Mouse (Mus musculus): Measurements from ENCODE around the gene Ccdc6. TPM values are rescaled to one million over a fixed set of nuclear protein-coding genes. Genes with fewer than 3 reads are reported as not detected.

Ccdc6 gene
- 10 to 100 TPM; 49.7 to 63.4 (median 59.8) TPM for total RNA-seq (2022)

DNA sequence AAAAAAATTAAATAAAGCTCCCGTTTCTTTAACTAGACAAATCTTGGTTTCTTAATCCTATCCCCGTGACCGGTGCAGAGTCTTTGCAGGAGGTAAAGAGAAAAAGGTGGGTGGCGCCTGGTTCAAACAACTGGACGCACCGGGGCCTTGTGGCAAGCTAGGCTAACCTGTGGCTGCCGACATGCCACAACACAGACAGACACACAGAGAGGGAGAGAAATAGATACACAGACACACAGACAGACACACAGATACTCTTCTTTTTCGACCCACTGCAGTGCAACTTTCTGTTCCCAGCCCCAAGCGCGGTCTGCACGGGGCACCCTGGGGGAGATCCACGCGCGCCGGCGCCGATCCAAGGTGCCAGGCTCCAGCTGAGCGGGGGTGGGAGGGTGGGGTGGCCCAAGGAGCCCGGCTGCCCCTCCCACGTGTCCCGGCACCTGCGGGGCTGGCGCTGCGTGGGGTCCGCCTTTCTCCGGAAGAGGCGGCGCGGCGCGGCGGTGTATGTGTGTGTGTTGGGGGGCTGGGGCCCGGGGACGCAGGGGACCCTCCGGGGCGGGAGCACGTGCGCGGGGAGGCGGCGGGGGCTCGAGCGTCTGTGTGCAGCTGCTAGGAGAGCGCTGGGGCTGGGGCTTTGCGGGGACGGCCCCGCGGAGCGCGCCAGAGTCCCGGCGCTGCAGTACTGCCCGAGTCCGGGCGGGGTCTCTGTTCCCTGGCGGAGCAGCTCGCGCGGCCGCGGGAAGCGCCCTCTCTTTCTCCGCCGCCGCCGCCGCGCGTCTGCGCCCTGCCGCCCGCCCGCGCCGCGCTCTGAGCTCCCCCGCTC, at the start of gene Ccdc6:
Gene Ccdc6 (plus strand): TSS at position 756 of the 823 bp plus-strand sequence.
- peak; percentile 72 for DNase-seq

DNA sequence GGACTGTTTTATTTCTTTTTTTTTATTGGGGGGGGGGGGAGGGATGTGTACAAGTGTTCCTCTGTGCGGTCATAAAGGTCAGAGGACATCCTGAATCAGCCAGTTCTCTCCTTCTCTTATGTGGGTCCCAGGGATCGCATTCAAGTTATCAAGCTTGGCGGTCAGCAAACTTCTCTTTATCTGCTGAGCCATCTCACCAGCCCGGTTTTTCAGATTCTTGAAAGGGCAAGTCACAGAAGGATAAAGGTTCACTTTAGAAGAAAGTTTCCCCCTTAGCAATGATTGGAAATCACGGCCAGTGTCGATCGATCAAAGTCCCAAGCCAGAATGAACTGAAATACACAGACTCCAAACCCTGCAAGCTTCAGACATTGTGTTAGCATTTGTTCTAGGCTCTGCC, 47.1 kb upstream of the Ccdc6 start:
- DNase-seq = no peak

DNA sequence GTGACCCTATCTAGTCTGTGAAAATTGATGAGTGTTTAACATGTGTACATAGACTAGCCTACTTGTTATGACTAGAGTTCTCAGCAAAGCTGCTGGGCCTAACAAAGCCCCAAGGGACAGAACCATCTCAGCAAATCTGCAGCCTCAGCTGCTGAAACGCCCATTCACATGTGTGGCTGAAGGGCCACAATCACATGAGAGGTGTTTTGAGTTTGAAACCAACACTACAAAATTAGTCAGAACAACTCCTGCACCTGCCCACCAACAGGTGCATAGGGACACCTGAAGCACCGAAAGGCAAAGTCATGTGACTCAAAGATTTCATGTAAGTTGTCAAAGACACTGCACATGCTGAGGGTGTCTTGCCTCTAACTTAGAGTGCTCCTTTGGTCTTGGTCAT, 41.6 kb upstream of the Ccdc6 start:
- no peak for DNase-seq

DNA sequence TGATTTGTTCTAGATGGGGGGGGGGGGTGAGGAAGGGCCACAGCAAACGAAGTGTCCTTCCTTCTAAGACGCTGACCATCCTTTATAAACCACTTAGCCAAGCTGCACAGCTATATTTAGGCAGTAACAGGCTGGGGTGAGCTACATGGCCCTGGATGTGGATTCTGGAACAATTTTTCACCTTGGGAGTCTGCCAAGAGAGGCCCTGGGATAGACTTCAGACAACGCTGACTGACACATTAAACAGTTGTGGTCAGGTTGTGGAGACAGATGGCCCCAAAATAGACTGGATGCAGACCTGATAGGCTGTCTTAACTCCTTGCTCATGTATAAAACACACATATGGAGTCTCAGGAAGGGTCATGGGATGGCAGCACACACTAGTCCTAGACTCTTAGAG, 39.9 kb upstream of the Ccdc6 start:
- DNase-seq = peak; percentile 65

DNA sequence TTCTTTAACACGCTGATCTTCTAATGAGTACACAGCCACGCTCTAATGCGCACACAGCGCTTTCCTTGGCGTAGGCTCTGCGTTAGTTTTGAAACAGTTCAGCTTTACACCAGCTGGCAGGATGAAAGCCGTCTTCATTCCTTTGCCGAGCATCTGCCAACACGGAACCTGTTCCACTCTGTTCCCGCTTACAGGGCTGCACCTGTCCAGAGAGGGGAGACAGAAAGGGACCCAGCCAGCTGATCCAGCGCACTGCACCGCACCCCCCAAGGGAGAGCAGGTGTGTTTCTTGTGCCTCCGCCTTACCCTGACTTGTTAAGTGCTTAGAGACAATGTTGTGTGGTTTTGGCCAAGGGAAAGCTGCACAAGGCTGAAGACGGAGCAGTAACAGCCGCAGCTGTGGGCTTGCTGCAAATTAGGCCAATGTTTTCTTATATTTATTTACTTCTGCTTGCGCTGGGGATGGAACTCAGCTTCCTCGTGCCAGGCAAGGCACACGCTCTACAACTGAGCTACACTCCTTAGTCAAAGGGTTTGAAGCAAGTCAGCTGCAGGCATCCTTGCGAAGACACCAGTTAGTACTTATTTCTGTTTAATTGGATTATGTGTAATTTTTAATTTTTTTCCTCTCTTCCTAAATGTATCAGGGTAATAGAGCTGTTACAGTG, 36.8 kb upstream of the Ccdc6 start:
- DNase-seq = no peak

DNA sequence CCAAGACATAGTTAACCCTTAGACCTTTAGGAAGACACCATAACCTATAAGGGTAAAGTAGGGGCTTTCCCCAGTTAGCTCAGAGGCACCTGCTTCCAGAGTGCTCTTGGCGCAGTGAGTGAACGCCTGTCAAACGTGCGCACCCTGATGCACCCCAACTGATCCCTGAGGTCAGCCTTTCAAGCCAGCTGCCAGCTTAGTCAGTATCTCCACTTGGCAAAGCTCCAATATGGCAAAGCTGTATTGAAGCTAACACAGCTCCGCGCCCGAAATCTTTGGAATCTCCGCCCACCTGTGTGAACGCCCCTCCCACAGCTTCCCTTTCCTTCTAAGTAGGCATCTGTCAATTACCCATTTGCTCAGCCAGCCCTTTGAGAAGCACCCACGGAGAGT, 36.2 kb upstream of the Ccdc6 start:
- no peak for DNase-seq

DNA sequence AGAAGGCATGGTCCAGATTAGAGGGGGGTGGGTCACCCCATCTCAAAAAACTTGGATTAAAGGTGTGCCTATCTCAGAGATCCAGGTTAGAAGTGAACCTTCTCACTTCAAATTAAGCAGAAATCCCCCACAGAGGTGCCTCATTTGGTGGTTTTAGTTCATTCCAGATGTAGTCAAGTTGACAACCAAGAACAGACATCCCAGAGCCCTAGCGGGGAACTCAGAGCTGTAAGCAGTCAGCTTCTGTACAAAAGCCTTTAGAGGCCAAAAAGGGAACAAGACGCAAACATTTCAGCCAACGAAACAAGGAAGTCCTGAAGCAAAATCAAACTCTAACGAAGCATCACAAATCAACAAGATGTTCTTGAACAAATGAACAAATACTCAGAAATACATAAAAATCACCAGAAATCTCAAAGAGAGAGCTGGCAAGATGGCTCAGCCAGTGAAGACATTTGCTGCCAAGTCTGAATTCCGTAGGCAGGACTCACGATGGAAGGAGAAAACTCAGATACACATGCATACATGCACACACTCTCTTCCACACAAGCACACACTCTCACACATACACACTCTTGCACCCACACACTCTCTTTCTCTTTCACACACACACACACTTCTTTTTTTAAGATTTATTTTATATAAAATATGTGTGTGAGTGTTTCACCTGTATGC, 32.9 kb upstream of the Ccdc6 start:
- DNase-seq = no peak

DNA sequence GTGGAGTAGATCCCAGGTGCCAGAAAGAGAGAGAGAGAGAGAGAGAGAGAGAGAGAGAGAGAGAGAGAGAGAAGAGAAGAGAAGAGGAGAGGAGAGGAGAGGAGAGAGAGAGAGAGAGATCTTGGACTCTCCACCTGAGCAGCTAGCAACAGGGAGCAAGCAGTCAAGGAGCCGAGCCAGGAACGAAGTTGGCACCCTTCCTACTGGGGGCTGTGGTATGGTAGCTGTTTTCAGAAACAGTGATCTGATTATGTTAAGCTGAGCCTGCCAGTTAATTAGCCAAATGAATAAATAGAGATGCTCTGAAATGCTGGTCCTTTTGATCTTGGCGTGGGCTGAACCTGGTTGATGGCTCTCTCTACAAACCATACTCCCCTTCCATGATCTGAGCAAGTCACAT, 31.7 kb upstream of the Ccdc6 start:
- DNase-seq = no peak

DNA sequence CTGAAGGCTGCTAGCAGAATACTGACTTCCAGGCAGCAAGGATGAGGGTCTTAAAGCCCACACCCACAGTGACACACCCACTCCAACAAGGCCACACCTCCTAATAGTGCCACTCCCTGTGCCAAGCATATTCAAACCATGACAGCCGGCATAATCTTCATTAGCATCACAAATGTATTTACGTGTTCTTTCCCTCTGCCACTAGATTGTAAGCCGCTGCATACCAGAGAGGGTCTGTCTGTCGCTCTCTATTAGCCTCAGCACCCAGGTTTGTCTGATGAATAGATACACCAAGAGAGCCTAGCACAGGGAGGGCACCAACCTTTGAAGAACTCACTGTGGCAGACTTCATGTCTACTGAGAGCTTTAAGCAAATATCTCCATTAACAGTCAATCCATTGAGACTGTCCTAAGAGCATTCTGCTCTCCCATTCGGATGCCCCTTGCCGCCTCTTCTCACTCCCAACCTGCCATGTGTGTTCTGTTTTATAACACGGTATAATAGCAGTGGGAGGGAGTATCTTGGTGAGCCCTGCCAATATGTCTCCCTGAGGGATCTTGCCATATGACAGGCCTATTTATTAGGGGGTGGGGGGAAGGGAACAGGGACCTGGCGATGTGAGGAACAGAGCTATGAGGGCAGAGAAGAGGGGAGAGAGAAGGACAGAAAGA, 30.3 kb upstream of the Ccdc6 start:
- no peak for DNase-seq

DNA sequence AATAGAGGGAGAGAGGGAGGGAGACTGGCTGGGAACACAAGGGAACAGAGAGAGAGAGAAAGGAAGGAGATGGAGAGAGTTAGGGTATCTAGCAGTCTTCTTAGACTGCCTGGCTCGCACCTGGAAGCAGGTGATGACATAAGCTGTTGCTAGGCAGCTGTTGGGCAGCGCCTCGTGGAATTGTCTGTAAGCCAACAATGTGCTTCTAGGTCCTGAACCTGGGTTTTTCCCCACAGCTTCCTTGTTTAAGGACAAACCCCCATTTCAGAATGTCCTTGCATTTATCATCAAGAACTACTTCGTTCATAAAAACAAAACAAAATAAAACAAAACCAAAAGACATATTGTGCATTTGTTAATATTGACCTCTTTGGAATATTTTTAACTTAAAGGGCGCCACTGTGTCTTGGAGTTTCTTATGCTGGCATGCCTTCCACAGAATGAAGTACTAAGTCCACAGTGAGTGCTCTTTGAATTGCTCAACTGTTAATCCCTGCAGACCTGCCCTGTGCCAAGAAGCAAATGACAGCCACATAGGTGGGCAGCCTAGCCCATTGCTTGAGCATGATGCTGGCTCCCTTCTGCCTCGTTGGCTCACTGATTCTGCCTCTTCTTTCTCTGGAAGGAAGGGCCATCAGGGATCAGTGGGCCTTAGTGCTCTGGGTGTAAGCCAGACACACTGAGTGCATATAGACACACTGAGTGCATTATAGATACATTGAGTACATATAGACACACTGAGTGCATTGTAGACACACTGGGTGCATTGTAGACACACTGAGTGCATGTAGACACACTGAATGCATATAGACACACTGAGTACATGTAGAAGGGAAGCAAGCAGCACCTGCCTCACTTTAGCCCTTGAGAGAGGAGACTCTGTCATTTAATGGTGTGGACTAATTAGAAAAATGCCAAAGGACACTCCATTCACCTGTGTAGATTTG, 29.5 kb upstream of the Ccdc6 start:
- DNase-seq = no peak

DNA sequence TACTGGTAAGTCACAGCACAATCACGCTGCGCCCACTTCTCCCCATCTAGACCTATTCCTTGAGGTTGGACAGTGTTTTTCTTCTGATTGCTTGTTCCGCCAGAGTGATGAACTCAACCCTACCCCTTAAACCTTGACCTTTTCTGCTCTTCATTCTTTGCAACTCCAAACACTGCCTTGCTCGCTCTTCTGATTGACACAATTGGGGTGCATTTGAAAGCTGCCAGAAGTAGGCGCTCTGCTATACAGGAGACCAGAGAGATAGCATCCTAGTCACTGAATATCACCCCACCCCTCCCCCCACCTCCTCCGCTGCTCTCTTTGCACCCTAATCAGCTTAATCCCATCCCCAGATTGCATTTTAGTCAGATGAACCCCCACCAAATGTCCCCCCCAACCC, 27.6 kb upstream of the Ccdc6 start:
- DNase-seq = no peak

DNA sequence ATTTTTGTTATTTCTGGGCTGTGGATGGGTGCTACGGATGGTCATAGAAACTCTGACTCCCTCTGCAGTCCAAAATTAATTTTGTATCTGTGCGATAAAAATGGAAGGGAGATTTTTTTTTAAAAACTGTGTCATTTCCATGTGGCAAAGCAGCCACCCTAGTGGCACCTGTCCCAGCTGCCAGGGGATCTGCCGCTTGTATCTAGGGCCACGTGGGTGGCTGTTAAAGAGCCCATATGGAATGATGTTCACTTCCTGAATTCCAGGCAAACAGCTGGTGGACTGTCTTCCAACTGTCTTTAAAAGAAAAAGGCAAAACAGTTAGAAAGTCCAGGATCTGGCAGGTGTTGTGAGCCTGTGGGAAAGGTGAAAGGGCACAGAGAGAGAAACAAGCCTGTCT, 25.6 kb upstream of the Ccdc6 start:
- no peak for DNase-seq

DNA sequence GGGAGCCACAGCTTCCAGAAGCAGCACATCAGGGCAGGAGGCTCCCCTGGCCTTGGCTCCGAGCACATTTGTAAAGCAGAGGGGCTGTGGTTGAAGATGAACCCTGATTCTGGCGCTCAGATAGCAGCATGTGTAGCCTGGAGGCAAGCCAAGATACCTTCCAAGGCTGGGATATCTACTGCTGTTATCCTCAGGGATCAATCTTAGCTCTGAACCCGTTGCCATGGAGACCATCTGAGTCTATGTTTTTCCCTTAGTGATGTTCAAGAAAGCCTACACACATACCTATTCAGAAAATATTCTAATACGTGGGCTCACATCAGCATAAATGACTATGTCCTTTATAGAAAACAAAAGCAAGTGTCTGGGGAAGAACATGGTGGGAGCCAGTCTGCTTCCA, 19.5 kb upstream of the Ccdc6 start:
- DNase-seq = no peak

DNA sequence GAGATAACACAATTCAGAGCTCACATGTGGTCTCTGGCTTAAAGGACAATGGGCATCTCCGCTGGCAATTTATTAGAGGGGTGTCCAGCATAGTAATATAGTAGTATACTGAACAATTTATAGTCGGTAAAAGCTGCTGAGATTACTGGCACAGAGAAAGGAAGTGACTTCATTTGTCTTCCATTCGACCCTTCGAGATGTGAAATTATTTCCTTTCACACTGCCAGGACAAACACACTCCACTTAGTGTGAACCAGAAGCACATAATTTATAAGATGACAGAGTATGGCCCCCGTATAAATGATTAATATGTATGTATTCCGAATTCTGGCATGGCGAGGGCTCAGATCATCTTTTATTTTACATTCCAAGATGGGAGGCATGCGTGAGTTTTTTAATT, 16.0 kb upstream of the Ccdc6 start:
- DNase-seq = no peak

DNA sequence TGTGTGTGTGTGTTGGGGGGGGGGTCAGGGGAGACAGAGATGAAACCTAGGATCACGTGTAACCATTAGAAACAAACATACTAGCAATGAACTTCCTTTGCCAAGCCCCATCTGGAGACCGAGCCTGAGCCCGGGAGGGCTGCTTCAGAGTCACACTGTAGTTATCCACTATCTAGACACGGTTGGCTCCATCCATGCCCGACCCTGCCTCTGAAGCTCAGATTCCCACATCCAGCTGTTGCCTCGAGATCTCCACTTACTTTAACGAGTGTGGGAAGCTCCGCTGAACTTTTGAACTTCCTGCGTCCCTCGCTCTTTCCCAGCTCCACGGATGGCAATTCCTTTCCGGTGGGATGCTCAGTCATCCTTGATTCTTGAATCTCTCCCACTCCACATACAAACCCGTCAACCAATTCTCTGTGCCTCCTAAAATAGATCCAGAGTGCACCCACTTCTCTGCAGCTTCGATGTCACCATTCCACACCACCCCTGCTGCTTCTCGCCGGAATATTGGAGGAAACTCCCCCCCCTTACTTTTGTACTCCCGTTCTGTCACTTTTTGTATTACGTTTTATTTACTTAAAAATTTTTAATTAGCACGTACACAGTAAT, 15.3 kb upstream of the Ccdc6 start:
- DNase-seq = no peak

DNA sequence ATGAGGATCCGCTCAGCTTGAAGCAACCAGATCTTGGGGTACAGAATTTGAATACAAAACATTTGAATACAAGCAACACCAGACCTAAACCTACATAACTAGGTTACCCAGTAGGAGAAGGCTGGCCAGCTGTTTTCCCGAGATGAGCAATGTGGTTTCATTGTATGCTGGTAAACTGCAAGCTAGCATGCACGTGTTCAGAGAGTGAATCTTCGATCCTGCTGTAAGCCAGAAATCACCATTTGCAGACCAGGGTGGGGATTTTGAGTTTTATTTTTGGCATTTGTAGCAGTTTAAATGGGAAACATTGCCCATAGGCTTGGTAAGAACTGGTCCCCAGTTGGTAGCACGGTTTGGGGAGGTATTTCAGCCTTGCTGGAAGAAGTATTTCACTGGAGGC, 13.7 kb upstream of the Ccdc6 start:
- no peak for DNase-seq

DNA sequence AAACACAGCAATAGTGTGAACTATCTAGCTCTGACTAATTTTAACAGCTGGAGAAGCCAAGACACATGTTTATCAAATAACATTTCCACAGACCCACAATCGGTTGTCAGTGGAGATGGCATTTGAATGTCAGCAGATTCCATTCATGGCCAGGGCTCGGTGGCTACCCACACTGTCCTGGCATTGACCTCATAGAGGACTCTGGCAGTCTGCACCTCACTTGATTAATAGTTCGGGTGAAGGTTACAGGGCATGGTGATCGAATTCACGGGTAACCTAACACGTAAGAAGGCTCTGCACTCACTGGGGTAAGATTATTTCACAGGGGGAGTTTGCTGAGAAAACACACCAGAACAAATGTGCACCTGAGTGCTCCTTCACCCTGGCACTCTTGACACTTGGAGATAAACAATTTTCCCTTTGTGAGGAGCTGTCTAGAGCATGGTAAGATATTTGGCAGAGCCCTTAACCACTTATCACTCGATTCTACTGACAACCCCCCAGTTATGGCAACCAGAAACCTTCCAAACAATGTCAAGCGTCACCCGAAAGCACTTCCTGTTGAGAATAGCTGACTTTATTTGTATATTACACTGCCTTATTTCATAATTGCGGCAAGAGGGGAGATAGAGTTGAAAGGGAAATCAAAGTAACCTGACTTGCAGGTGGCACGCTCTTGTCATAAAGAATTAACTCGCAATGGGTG, 11.5 kb upstream of the Ccdc6 start:
- DNase-seq = peak; percentile 64

DNA sequence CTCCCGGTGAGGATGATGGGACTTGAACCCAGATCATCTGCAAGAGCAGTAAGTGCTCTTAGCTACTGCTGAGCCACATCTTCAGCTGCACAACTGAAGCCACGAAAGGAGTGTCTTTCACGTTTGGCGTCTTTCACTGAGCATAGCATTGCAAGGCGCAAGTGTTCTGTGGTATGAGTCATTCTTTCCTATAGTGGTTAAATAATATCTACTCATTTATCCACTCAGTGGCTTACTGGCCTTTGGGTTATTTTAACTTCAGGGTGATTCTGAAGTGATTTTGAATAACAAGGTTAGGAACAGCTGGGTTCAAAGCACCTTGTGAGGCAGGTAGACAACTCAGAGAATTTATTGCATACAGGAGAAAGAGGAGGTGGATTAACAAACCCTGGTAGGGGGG, 8.1 kb upstream of the Ccdc6 start:
- DNase-seq = no peak

DNA sequence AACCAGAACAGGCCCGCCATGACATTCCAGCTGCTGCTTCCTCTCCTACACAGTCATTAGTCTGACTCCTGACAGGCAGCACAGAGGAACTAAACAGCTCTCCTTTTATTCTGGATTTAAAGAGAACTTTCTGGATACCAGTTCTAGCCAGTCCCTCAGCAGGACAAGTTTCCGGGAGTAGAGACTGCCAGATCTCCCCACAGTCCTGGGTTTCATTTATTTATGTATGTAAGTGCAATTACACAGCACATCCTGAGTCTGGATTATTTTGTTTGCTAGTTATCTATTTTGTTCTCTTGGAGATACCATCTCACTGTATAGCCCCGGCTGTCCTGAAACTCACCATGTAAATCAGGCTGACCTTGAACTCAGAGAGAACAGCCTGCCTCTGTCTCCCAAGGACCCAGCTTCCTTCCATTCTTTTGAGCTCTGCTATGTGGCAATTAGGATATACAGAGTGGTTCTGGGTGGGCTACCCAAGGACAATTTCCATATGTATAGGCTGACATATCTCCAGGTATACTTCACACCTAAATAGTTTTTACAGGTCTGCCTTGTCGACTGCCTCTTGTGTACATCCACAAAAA, 5.0 kb upstream of the Ccdc6 start:
- DNase-seq = no peak

DNA sequence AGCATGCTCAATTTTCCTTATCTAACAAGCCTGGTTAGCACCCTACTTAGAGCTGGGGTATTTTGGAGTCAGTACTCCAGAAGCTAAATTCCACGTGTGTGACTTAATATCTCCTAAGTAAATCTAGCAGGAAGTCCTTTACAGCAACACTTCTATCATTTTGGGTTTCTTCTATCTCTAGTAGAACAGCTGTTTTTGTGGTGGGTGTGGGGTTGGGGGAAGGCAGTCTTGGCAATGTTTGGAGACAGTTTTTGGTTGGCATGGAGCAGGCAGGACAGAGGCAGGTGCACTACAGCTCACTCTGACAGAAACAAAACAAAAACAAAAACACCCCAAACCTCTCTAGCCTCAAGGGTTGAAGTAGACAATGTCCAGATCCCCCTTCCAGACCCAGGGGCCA, 3.1 kb upstream of the Ccdc6 start:
- DNase-seq = no peak
